Comparison of ENCODE assay signal across 8 mouse cellular contexts in genomic region chr7:126791851-126792720, GRCm38 (mm10). TPM values are rescaled to one million over a fixed set of nuclear protein-coding genes. Genes with fewer than 3 reads are reported as not detected.
DNase-seq lines count a peak whose midpoint lies in the region; ATAC-seq and TF ChIP-seq lines count a peak whose summit lies in the region.

Gene Ppp4c, minus strand, starts transcription at chr7:126792496.

- peaks cover 2% of the 10 kb centered on the region; the same call in 1 of the 2 replicates for H3K4me1 ChIP-seq in cortical plate, adult 2 months (ENCODE audit: control insufficient read depth, insufficient read depth, low read length)

- peak; percentile 85 for ATAC-seq in activated CD4-positive, CD25-positive, alpha-beta regulatory T cell, adult 4 months
- ATAC-seq in megakaryocyte progenitor cell, adult 5-6 weeks (replicated peaks; ENCODE audit: poor library complexity): peak; percentile 92

- H3K4me3 ChIP-seq in cortical plate, adult 2 months (ENCODE audit: insufficient read depth, low read length): peak within 1 kb of the TSS; percentile 75

- TF ChIP-seq POLR2A in cortical plate, adult 2 months (IDR thresholded peaks at IDR 0.05; ENCODE audit: extremely low read depth, insufficient read depth, low read length): peak; percentile 84

- DNase-seq in gastrocnemius, postnatal 10 days: peak; percentile 98
- DNase-seq in induced T-regulatory cell, adult 2 months (ENCODE audit: low read depth): peak; percentile 99
- peak; percentile 87 to 96 for DNase-seq in left cerebral cortex, adult 9 months (ENCODE audit: low spot score in 2 of 2)
- DNase-seq in right cerebral cortex, postnatal 14 days: peak; percentile 98
- DNase-seq in urinary bladder, postnatal 36 days (ENCODE audit: low spot score in 2 of 2): peak; percentile 93 to 96

- peak within 1 kb of the TSS; percentile 19; the same call in 1 of the 2 replicates for H3K27ac ChIP-seq in cortical plate, adult 2 months (ENCODE audit: insufficient read depth, low read length)

- TF ChIP-seq CTCF in cortical plate, adult 2 months (IDR thresholded peaks at IDR 0.05; ENCODE audit: extremely low read depth, insufficient read depth, low read length): no peak

RNA-seq across cellular contexts. Expression of gene Ppp4c, which starts in this region (rescaled TPM):
- 100 to 1,000 TPM; 133 to 149 TPM for polyA plus RNA-seq in activated CD4-positive, CD25-positive, alpha-beta regulatory T cell, adult 4 months (2017; shearing (Covaris generic))
- polyA plus RNA-seq in cortical plate, adult 2 months (2012; rRNA removed): 75.4 and 77.7 TPM in 2 replicates
- total RNA-seq in gastrocnemius, postnatal 10 days (2021): 10 to 100 TPM; 44.2 to 48.8 TPM
- total RNA-seq in megakaryocyte progenitor cell, adult 5-6 weeks (2015): 209 and 216 TPM in 2 replicates
- total RNA-seq in megakaryocyte progenitor cell, adult 5-6 weeks (2017): 113 and 131 TPM in 2 replicates

Comparison
In these comparisons a context has a peak if more than half of its experiments do, and no peak if none do; other contexts are left out.
1. Peak in every context shown above with its lines: DNase-seq, ATAC-seq, H3K4me3 ChIP-seq and H3K27ac ChIP-seq.